Comparison of ENCODE assay signal across 8 mouse cellular contexts in genomic region chr11:79030570-79031451, GRCm38 (mm10). TPM values are rescaled to one million over a fixed set of nuclear protein-coding genes. Genes with fewer than 3 reads are reported as not detected.
A peak's percentile ranks its signal among the peaks of the same experiment; 100 is the strongest.
DNase-seq lines count a peak whose midpoint lies in the region; ATAC-seq and TF ChIP-seq lines count a peak whose summit lies in the region.

No protein-coding gene starts in this region.

- no peaks in the 10 kb centered on the region for H3K9me3 ChIP-seq in heart, embryonic 14.5 days (ENCODE audit: control insufficient read depth, low read length)
- H3K9me3 ChIP-seq in liver, postnatal 0 days (ENCODE audit: low read length): no peaks in the 10 kb centered on the region

- H3K36me3 ChIP-seq in heart, embryonic 14.5 days (ENCODE audit: control insufficient read depth, insufficient read depth, low read length): peaks cover 70% of the 10 kb centered on the region
- H3K36me3 ChIP-seq in liver, postnatal 0 days (replicated peaks; ENCODE audit: insufficient read depth, low read length): no peaks in the 10 kb centered on the region

- H3K27me3 ChIP-seq in heart, embryonic 14.5 days (ENCODE audit: control insufficient read depth, insufficient read depth, low read length): no peaks in the 10 kb centered on the region
- H3K27me3 ChIP-seq in liver, postnatal 0 days (ENCODE audit: insufficient read depth, low read length): no peaks in the 10 kb centered on the region

- no peak overlapping the region for H3K4me2 ChIP-seq in heart, embryonic 14.5 days (ENCODE audit: low read length)
- H3K4me2 ChIP-seq in liver, postnatal 0 days (ENCODE audit: low read depth, low read length): no peak overlapping the region

- H3K9ac ChIP-seq in heart, embryonic 14.5 days (ENCODE audit: low read length): no peak overlapping the region
- no peak overlapping the region; the same call in 1 of the 2 replicates for H3K9ac ChIP-seq in liver, postnatal 0 days (replicated peaks)

- peak; percentile 99 for TF ChIP-seq CTCF in brain, embryonic 14.5 days (IDR thresholded peaks at IDR 0.05; ENCODE audit: borderline replicate concordance, extremely low read depth, insufficient read depth, insufficient read length)
- peak; percentile 98 for TF ChIP-seq CTCF in liver, postnatal 0 days (IDR thresholded peaks at IDR 0.05; ENCODE audit: low read depth)
- peak; percentile 68 for TF ChIP-seq CTCF in olfactory bulb, adult 2 months (IDR thresholded peaks at IDR 0.05; ENCODE audit: insufficient read depth, low read depth, low read length)

- peak; percentile 79 to 81 for DNase-seq in CD8-positive naive resting alpha-beta T cell, adult 2 months (ENCODE audit: low read depth in 2 of 2, low spot score in 2 of 2)
- peak; percentile 92 for DNase-seq in brain, embryonic 14.5 days (ENCODE audit: low read depth)
- DNase-seq in kidney, postnatal 4 days: peak; percentile 93 to 96
- peak; percentile 87 for DNase-seq in liver, postnatal 0 days
- DNase-seq in thymus, adult 18-20 months: peak; percentile 52 to 59

- 29% methylated on average over 19 of the region's 19 CpGs for WGBS in heart, embryonic 14.5 days
- WGBS in liver, postnatal 0 days (ENCODE audit: insufficient replicate concordance): 52% methylated on average over 19 of the region's 19 CpGs
- 51% methylated on average over 19 of the region's 19 CpGs for WGBS in olfactory bulb, adult 2 months

- no peak for TF ChIP-seq EP300 in liver, postnatal 0 days (IDR thresholded peaks at IDR 0.05; ENCODE audit: low read depth)

- H3K4me1 ChIP-seq in heart, embryonic 14.5 days (ENCODE audit: control insufficient read depth in 2 of 2, insufficient read depth in 2 of 2, low read length in 2 of 2): peaks cover 0 to 7% of the 10 kb centered on the region in 2 experiments; a peak in 2 of 4 replicates
- peaks cover 3% of the 10 kb centered on the region; the same call in 1 of the 2 replicates for H3K4me1 ChIP-seq in liver, postnatal 0 days (ENCODE audit: insufficient read depth)
- H3K4me1 ChIP-seq in olfactory bulb, adult 2 months (ENCODE audit: control insufficient read depth, insufficient read depth, low read length): peaks cover 7% of the 10 kb centered on the region

- no peak for TF ChIP-seq POLR2A in brain, embryonic 14.5 days (IDR thresholded peaks at IDR 0.05; ENCODE audit: borderline replicate concordance, extremely low read depth, insufficient read depth, insufficient read length, poor library complexity, severe bottlenecking)
- TF ChIP-seq POLR2A in olfactory bulb, adult 2 months (IDR thresholded peaks at IDR 0.05; ENCODE audit: insufficient read depth, low read depth, low read length): no peak

- ATAC-seq in erythroid progenitor cell, adult 5-6 weeks (replicated peaks; ENCODE audit: low FRiP score, poor library complexity, severe bottlenecking): peak; percentile 47; the same call in 1 of the 2 replicates
- 0 out of 2 replicates have a peak, but pooled peaks have one; percentile 20 for ATAC-seq in heart, embryonic 14.5 days (ENCODE audit: insufficient number of reproducible peaks, insufficient read depth, low FRiP score, low read depth)
- ATAC-seq in liver, postnatal 0 days: no peak

- H3K4me3 ChIP-seq in heart, embryonic 14.5 days (ENCODE audit: control insufficient read depth in 1 of 2, insufficient read depth in 1 of 2, low read depth in 1 of 2, low read length in 2 of 2): no peak overlapping the region
- no peak overlapping the region for H3K4me3 ChIP-seq in liver, postnatal 0 days (ENCODE audit: low read depth, low read length)
- H3K4me3 ChIP-seq in olfactory bulb, adult 2 months (ENCODE audit: insufficient read depth, low read depth, low read length): no peak overlapping the region

- H3K27ac ChIP-seq in heart, embryonic 14.5 days (replicated peaks in 1 of 2; ENCODE audit: control insufficient read depth in 1 of 2, insufficient read depth in 1 of 2, low read depth in 2 of 2, low read length in 2 of 2): no peak overlapping the region; a peak in 1 of 4 replicates
- H3K27ac ChIP-seq in liver, postnatal 0 days (ENCODE audit: low read depth): no peak overlapping the region
- no peak overlapping the region for H3K27ac ChIP-seq in olfactory bulb, adult 2 months (ENCODE audit: insufficient read depth, low read depth, low read length)

RNA-seq across cellular contexts. Expression of gene Lgals9, which starts 46.1 kb away (rescaled TPM):
- 6.1 and 8.8 TPM in 2 replicates for polyA plus RNA-seq in brain, embryonic 14.5 days (2012; rRNA removed)
- 137 and 146 TPM in 2 replicates for total RNA-seq in erythroid progenitor cell, adult 5-6 weeks (2015; ENCODE audit: low replicate concordance)
- 14.2 and 28.0 TPM in 2 replicates for total RNA-seq in erythroid progenitor cell, adult 5-6 weeks (2017; ENCODE audit: low replicate concordance)
- 63.4 and 65.2 TPM in 2 replicates for polyA plus RNA-seq in heart, embryonic 14.5 days (2014; fragmentation: Nextera tagmentation; extraction: Ambion mirVana)
- polyA plus RNA-seq in liver, postnatal 0 days (2015; fragmentation: Nextera tagmentation; extraction: Ambion mirVana): 361 and 373 TPM in 2 replicates
- polyA plus RNA-seq in olfactory bulb, adult 2 months (2012; ENCODE audit: insufficient read depth, insufficient read length, low replicate concordance, missing spikeins): not detected in 2 replicates
